Mouse (Mus musculus) frontal cortex, adult 2 months (tissue): Measurements from ENCODE around the gene Kif1c. TPM values are rescaled to one million over a fixed set of nuclear protein-coding genes. Genes with fewer than 3 reads are reported as not detected.

Experiments
- polyA plus RNA-seq: library from polyadenylated mRNA; depleted of rRNA; stranded (reverse); fragments of >200 nt; gene quantifications from 2 replicates; pipeline ENCODE4 v1.2.3, GENCODE M21; 2012; rRNA removed

Gene Kif1c
- polyA plus RNA-seq, 1 experiment: 45.2 TPM

Other genes with a start within 250 kb of the Kif1c start
- 15.8 and 17.3 TPM in 2 replicates for gene Med11, start 248.6 kb upstream of the Kif1c start, polyA plus RNA-seq
- 0.57 and 0.72 TPM in 2 replicates for gene Zmynd15, start 241.1 kb upstream of the Kif1c start, polyA plus RNA-seq
- 3.2 and 3.7 TPM in 2 replicates for gene Cxcl16, start 240.6 kb upstream of the Kif1c start, polyA plus RNA-seq
- gene Tm4sf5, start 195.3 kb upstream of the Kif1c start, polyA plus RNA-seq: 0.65 and 1.1 TPM in 2 replicates
- 1.6 and 4.3 TPM in 2 replicates for gene Vmo1, start 185.9 kb upstream of the Kif1c start, polyA plus RNA-seq
- 0.13 TPM in 1 of 2 replicates, not detected in the other for gene Gltpd2, start 181.4 kb upstream of the Kif1c start, polyA plus RNA-seq
- gene Psmb6, start 175.2 kb upstream of the Kif1c start, polyA plus RNA-seq: 245 and 249 TPM in 2 replicates
- gene Gm40193, start 167.6 kb upstream of the Kif1c start, polyA plus RNA-seq: not detected in 2 replicates
- 23.4 and 28.6 TPM in 2 replicates for gene Pld2, start 160.5 kb upstream of the Kif1c start, polyA plus RNA-seq
- 285 and 322 TPM in 2 replicates for gene Mink1, start 137.7 kb upstream of the Kif1c start, polyA plus RNA-seq
- gene 4930544D05Rik, start 84.7 kb upstream of the Kif1c start, polyA plus RNA-seq: not detected in 2 replicates
- 0.30 and 0.42 TPM in 2 replicates for gene Chrne, start 81.3 kb upstream of the Kif1c start, polyA plus RNA-seq
- not detected in 2 replicates for gene Gp1ba, start 61.4 kb upstream of the Kif1c start, polyA plus RNA-seq
- gene Rnf167, start 53.3 kb upstream of the Kif1c start, polyA plus RNA-seq: 119 and 125 TPM in 2 replicates
- gene Slc25a11, start 53.1 kb upstream of the Kif1c start, polyA plus RNA-seq: 132 and 138 TPM in 2 replicates
- gene Pfn1, start 45.9 kb upstream of the Kif1c start, polyA plus RNA-seq: 273 and 299 TPM in 2 replicates
- gene Eno3, start 43.3 kb upstream of the Kif1c start, polyA plus RNA-seq: 23.9 and 28.4 TPM in 2 replicates
- 93.4 and 104 TPM in 2 replicates for gene Spag7, start 31.1 kb upstream of the Kif1c start, polyA plus RNA-seq
- gene Camta2, start 12.4 kb upstream of the Kif1c start, polyA plus RNA-seq: 95.6 and 121 TPM in 2 replicates
- 3.5 and 3.9 TPM in 2 replicates for gene Inca1, start 393 bp upstream of the Kif1c start, polyA plus RNA-seq
- gene Zfp3, start 63.7 kb downstream of the Kif1c start, polyA plus RNA-seq: 8.7 and 9.8 TPM in 2 replicates
- 0.08 TPM in 1 of 2 replicates, not detected in the other for gene Scimp, start 112.0 kb downstream of the Kif1c start, polyA plus RNA-seq
- gene Rabep1, start 144.2 kb downstream of the Kif1c start, polyA plus RNA-seq: 35.3 and 40.6 TPM in 2 replicates